Mouse (Mus musculus): ENCODE results near the gene Klhl9.
"Not testable (repeated sequence)": the region's sequence is repeated elsewhere in the genome, so short reads cannot be mapped to it uniquely, and the experiment has no call there.

Gene Klhl9

GRCm38 (mm10) chr4:88721791-88722721 lies at the start of gene Klhl9, which contains the start of gene Gm26566:
Klhl9 (minus strand) TSS chr4:88722465.
Gm26566 (plus strand) TSS chr4:88721805.
- DNase-seq = peak; percentile 91

- DNase-seq = peak; percentile 82
Observed at GRCm38 (mm10) chr4:88763384-88764018, 41.2 kb upstream of the Klhl9 start.

- peak; percentile 31 for DNase-seq
Observed at GRCm38 (mm10) chr4:88762341-88762740, 40.1 kb upstream of the Klhl9 start.

- DNase-seq = peak; percentile 69
Observed at GRCm38 (mm10) chr4:88761776-88762175, 39.5 kb upstream of the Klhl9 start.

GRCm38 (mm10) chr4:88760431-88760830 lies 38.2 kb upstream of the Klhl9 start:
- DNase-seq = peak; percentile 87

GRCm38 (mm10) chr4:88759610-88760268 lies 37.5 kb upstream of the Klhl9 start, which contains the start of gene Gm13283:
Gm13283 (plus strand) TSS chr4:88760119.
- peak; percentile 37 for DNase-seq

- peak; percentile 23 for DNase-seq
Observed at GRCm38 (mm10) chr4:88758751-88759150, 36.5 kb upstream of the Klhl9 start.

GRCm38 (mm10) chr4:88757628-88758031 lies 35.4 kb upstream of the Klhl9 start:
- DNase-seq = peak; percentile 94

- not testable (repeated sequence) for DNase-seq
Observed at GRCm38 (mm10) chr4:88756581-88757513, 34.6 kb upstream of the Klhl9 start.

GRCm38 (mm10) chr4:88754818-88755340 lies 32.6 kb upstream of the Klhl9 start, which contains the start of gene Gm13271:
Gm13271 (plus strand) TSS chr4:88754868.
- peak; percentile 79 for DNase-seq

- no peak for DNase-seq
Observed at GRCm38 (mm10) chr4:88749926-88750325, 27.7 kb upstream of the Klhl9 start.

- no peak for DNase-seq
Observed at GRCm38 (mm10) chr4:88744207-88744606, 21.9 kb upstream of the Klhl9 start.

- DNase-seq = no peak
Observed at GRCm38 (mm10) chr4:88742771-88743371, 20.6 kb upstream of the Klhl9 start.

GRCm38 (mm10) chr4:88741426-88741825 lies 19.2 kb upstream of the Klhl9 start:
- no peak for DNase-seq

GRCm38 (mm10) chr4:88739036-88739435 lies 16.8 kb upstream of the Klhl9 start:
- DNase-seq = no peak

- peak; percentile 55 for DNase-seq
Observed at GRCm38 (mm10) chr4:88738480-88738879, 16.2 kb upstream of the Klhl9 start.

- DNase-seq = no peak
Observed at GRCm38 (mm10) chr4:88727324-88727723, 5.1 kb upstream of the Klhl9 start.

- DNase-seq = no peak
Observed at GRCm38 (mm10) chr4:88726727-88727126, 4.5 kb upstream of the Klhl9 start.

- no peak for DNase-seq
Observed at GRCm38 (mm10) chr4:88723497-88724090, 1.3 kb upstream of the Klhl9 start.

GRCm38 (mm10) chr4:88718715-88719114 lies 3.5 kb downstream of the Klhl9 start:
- no peak for DNase-seq

- DNase-seq = no peak
Observed at GRCm38 (mm10) chr4:88715059-88715458, 7.2 kb downstream of the Klhl9 start.
